Mouse (Mus musculus): ENCODE results near the gene Hps5.
"Not testable (repeated sequence)": the region's sequence is repeated elsewhere in the genome, so short reads cannot be mapped to it uniquely, and the experiment has no call there.

Hps5 gene

GRCm38 (mm10) chr7:46827803-46828184, 31.9 kb upstream of the Hps5 start:
- DNase-seq (ENCODE audit: low spot score in 2 of 2) = no peak

- no peak for DNase-seq (ENCODE audit: low spot score in 2 of 2)
These were observed 31.4 kb upstream of the Hps5 start for GRCm38 (mm10) chr7:46827046-46827802.

GRCm38 (mm10) chr7:46820876-46821632, 25.2 kb upstream of the Hps5 start:
- not testable (repeated sequence) for DNase-seq (ENCODE audit: low spot score in 2 of 2)

GRCm38 (mm10) chr7:46814012-46814411, 18.1 kb upstream of the Hps5 start:
- DNase-seq (ENCODE audit: low spot score in 2 of 2) = no peak

GRCm38 (mm10) chr7:46810325-46810724, 14.5 kb upstream of the Hps5 start:
- DNase-seq (ENCODE audit: low spot score in 2 of 2) = no peak

- no peak for DNase-seq (ENCODE audit: low spot score in 2 of 2)
These were observed 915 bp upstream of the Hps5 start for GRCm38 (mm10) chr7:46796779-46797178.

GRCm38 (mm10) chr7:46796206-46796679, 379 bp upstream of the Hps5 start:
- DNase-seq (ENCODE audit: low spot score in 2 of 2) = no peak

GRCm38 (mm10) chr7:46793871-46794270, 2.0 kb downstream of the Hps5 start:
- no peak for DNase-seq (ENCODE audit: low spot score in 2 of 2)

GRCm38 (mm10) chr7:46789177-46789849, 6.6 kb downstream of the Hps5 start:
- no peak for DNase-seq (ENCODE audit: low spot score in 2 of 2)

GRCm38 (mm10) chr7:46770706-46771105, 25.2 kb downstream of the Hps5 start:
- peak; percentile 9 to 30 for DNase-seq (ENCODE audit: low spot score in 2 of 2)

GRCm38 (mm10) chr7:46768451-46768850, 27.4 kb downstream of the Hps5 start:
- DNase-seq (ENCODE audit: low spot score in 2 of 2) = no peak

- DNase-seq (ENCODE audit: low spot score in 2 of 2) = no peak
These were observed 28.5 kb downstream of the Hps5 start for GRCm38 (mm10) chr7:46767371-46767770.

- DNase-seq (ENCODE audit: low spot score in 2 of 2) = no peak
These were observed 31.2 kb downstream of the Hps5 start for GRCm38 (mm10) chr7:46764672-46765071.

- DNase-seq (ENCODE audit: low spot score in 2 of 2) = no peak
These were observed 33.3 kb downstream of the Hps5 start for GRCm38 (mm10) chr7:46762601-46763000.

GRCm38 (mm10) chr7:46761049-46761795, 34.6 kb downstream of the Hps5 start:
- DNase-seq (ENCODE audit: low spot score in 2 of 2) = no peak

- DNase-seq (ENCODE audit: low spot score in 2 of 2) = no peak
These were observed 44.4 kb downstream of the Hps5 start, which contains the start of gene Saa2 for GRCm38 (mm10) chr7:46751490-46751889. Gene Saa2 (plus strand): TSS chr7:46751790.

GRCm38 (mm10) chr7:46748459-46748858, 47.4 kb downstream of the Hps5 start:
- DNase-seq (ENCODE audit: low spot score in 2 of 2) = no peak

GRCm38 (mm10) chr7:46746381-46746780, 49.5 kb downstream of the Hps5 start:
- no peak for DNase-seq (ENCODE audit: low spot score in 2 of 2)

GRCm38 (mm10) chr7:46745816-46746215, 50.0 kb downstream of the Hps5 start:
- no peak for DNase-seq (ENCODE audit: low spot score in 2 of 2)

- not testable (repeated sequence) for DNase-seq (ENCODE audit: low spot score in 2 of 2)
These were observed 53.0 kb downstream of the Hps5 start, which contains the start of gene Saa1 for GRCm38 (mm10) chr7:46742880-46743279. Gene Saa1 (minus strand): TSS chr7:46742980.

GRCm38 (mm10) chr7:46740041-46740440, 55.8 kb downstream of the Hps5 start:
- not testable (repeated sequence) for DNase-seq (ENCODE audit: low spot score in 2 of 2)

Measured in frontal cortex, postnatal 10 days (tissue).